Mouse (Mus musculus): ENCODE data around the gene Mapk13. TPM values are rescaled to one million over a fixed set of nuclear protein-coding genes. Genes with fewer than 3 reads are reported as not detected.
A peak's percentile ranks its signal among the peaks of the same experiment; 100 is the strongest.

Mapk13 gene
- polyA plus RNA-seq, 1 experiment from 2014 or later, result 135 TPM

- H3K36me3 ChIP-seq (ENCODE audit: control insufficient read depth, insufficient read depth, low read length), result peaks cover 15% of the 10 kb centered on the region
- no peaks in the 10 kb centered on the region for H3K9me3 ChIP-seq (ENCODE audit: control insufficient read depth, low read length)
- H3K4me1 ChIP-seq (replicated peaks; ENCODE audit: control insufficient read depth, insufficient read depth, low read length), result peaks cover 20% of the 10 kb centered on the region
- H3K27me3 ChIP-seq (replicated peaks; ENCODE audit: control insufficient read depth, insufficient read depth, low read length), result no peaks in the 10 kb centered on the region
- peak overlapping the region; percentile 93 for H3K27ac ChIP-seq (ENCODE audit: low read depth)
- peak overlapping the region; percentile 73 for H3K4me3 ChIP-seq (ENCODE audit: low read depth, low read length)
- peak; percentile 98 for ATAC-seq (replicated peaks; ENCODE audit: low FRiP score, low TSS enrichment, low read depth)
- peak overlapping the region; percentile 89 for H3K4me2 ChIP-seq (ENCODE audit: low read length)
- WGBS, result under 1% methylated on average over 27 of the region's 42 CpGs
- peak overlapping the region; percentile 97 for H3K9ac ChIP-seq (ENCODE audit: low read length)
- peak; percentile 99 for DNase-seq (ENCODE audit: low spot score)
Observed at GRCm38 (mm10) chr17:28801474-28802005, 32.4 kb downstream of the Mapk13 start.

- WGBS, result under 1% methylated on average over 18 of the region's 18 CpGs
- Histone ChIP-seq H3K36me3 (ENCODE audit: control insufficient read depth, insufficient read depth, low read length) (peaks cover 20% of the 10 kb centered on the region), H3K4me1 (replicated peaks; ENCODE audit: control insufficient read depth, insufficient read depth, low read length) (peaks cover 20% of the 10 kb centered on the region), H3K4me3 (ENCODE audit: low read depth, low read length) (peak overlapping the region; percentile 73), H3K9ac (ENCODE audit: low read length) (peak overlapping the region; percentile 57), H3K27me3 (replicated peaks; ENCODE audit: control insufficient read depth, insufficient read depth, low read length) (no peaks in the 10 kb centered on the region), H3K4me2 (ENCODE audit: low read length) (peak overlapping the region; percentile 89), H3K9me3 (ENCODE audit: control insufficient read depth, low read length) (no peaks in the 10 kb centered on the region), H3K27ac (ENCODE audit: low read depth) (peak overlapping the region; percentile 67)
- ATAC-seq (replicated peaks; ENCODE audit: low FRiP score, low TSS enrichment, low read depth) (no peak; the same call in 1 of the 2 replicates), DNase-seq (ENCODE audit: low spot score) (no peak)
Observed at GRCm38 (mm10) chr17:28802006-28802481, 32.9 kb downstream of the Mapk13 start.

- Histone ChIP-seq H3K9me3 (ENCODE audit: control insufficient read depth, low read length) (no peaks in the 10 kb centered on the region), H3K4me2 (ENCODE audit: low read length) (no peak overlapping the region), H3K9ac (ENCODE audit: low read length) (no peak overlapping the region), H3K27me3 (replicated peaks; ENCODE audit: control insufficient read depth, insufficient read depth, low read length) (no peaks in the 10 kb centered on the region), H3K27ac (ENCODE audit: low read depth) (no peak overlapping the region), H3K36me3 (ENCODE audit: control insufficient read depth, insufficient read depth, low read length) (peaks cover 30% of the 10 kb centered on the region), H3K4me3 (ENCODE audit: low read depth, low read length) (no peak overlapping the region), H3K4me1 (replicated peaks; ENCODE audit: control insufficient read depth, insufficient read depth, low read length) (peaks cover 20% of the 10 kb centered on the region)
- WGBS, result 69% methylated on average over 1 of the region's 1 CpGs
- ATAC-seq (replicated peaks; ENCODE audit: low FRiP score, low TSS enrichment, low read depth) (no peak), DNase-seq (ENCODE audit: low spot score) (no peak)
Observed at GRCm38 (mm10) chr17:28803316-28803715, 34.2 kb downstream of the Mapk13 start.

- Histone ChIP-seq H3K4me1 (replicated peaks; ENCODE audit: control insufficient read depth, insufficient read depth, low read length) (peaks cover 11% of the 10 kb centered on the region), H3K9ac (ENCODE audit: low read length) (no peak overlapping the region), H3K4me2 (ENCODE audit: low read length) (no peak overlapping the region), H3K27me3 (replicated peaks; ENCODE audit: control insufficient read depth, insufficient read depth, low read length) (no peaks in the 10 kb centered on the region), H3K27ac (ENCODE audit: low read depth) (no peak overlapping the region), H3K4me3 (ENCODE audit: low read depth, low read length) (no peak overlapping the region), H3K9me3 (ENCODE audit: control insufficient read depth, low read length) (no peaks in the 10 kb centered on the region), H3K36me3 (ENCODE audit: control insufficient read depth, insufficient read depth, low read length) (peaks cover 46% of the 10 kb centered on the region)
- ATAC-seq (replicated peaks; ENCODE audit: low FRiP score, low TSS enrichment, low read depth) (no peak), DNase-seq (ENCODE audit: low spot score) (no peak)
- WGBS, result 87% methylated on average over 6 of the region's 6 CpGs
Observed at GRCm38 (mm10) chr17:28804973-28805372, 35.9 kb downstream of the Mapk13 start.

- Histone ChIP-seq H3K9me3 (ENCODE audit: control insufficient read depth, low read length) (no peaks in the 10 kb centered on the region), H3K27ac (ENCODE audit: low read depth) (no peak overlapping the region), H3K4me1 (replicated peaks; ENCODE audit: control insufficient read depth, insufficient read depth, low read length) (peaks cover 10% of the 10 kb centered on the region), H3K4me3 (ENCODE audit: low read depth, low read length) (no peak overlapping the region), H3K9ac (ENCODE audit: low read length) (no peak overlapping the region), H3K27me3 (replicated peaks; ENCODE audit: control insufficient read depth, insufficient read depth, low read length) (no peaks in the 10 kb centered on the region), H3K36me3 (ENCODE audit: control insufficient read depth, insufficient read depth, low read length) (peaks cover 59% of the 10 kb centered on the region), H3K4me2 (ENCODE audit: low read length) (no peak overlapping the region)
- WGBS, result 95% methylated on average over 19 of the region's 19 CpGs
- ATAC-seq (replicated peaks; ENCODE audit: low FRiP score, low TSS enrichment, low read depth) (no peak), DNase-seq (ENCODE audit: low spot score) (no peak)
Observed at GRCm38 (mm10) chr17:28806770-28807169, 37.7 kb downstream of the Mapk13 start.

- Histone ChIP-seq H3K36me3 (ENCODE audit: control insufficient read depth, insufficient read depth, low read length) (peaks cover 72% of the 10 kb centered on the region), H3K4me1 (replicated peaks; ENCODE audit: control insufficient read depth, insufficient read depth, low read length) (no peaks in the 10 kb centered on the region), H3K27me3 (replicated peaks; ENCODE audit: control insufficient read depth, insufficient read depth, low read length) (no peaks in the 10 kb centered on the region), H3K27ac (ENCODE audit: low read depth) (no peak overlapping the region), H3K4me2 (ENCODE audit: low read length) (no peak overlapping the region), H3K4me3 (ENCODE audit: low read depth, low read length) (no peak overlapping the region), H3K9me3 (ENCODE audit: control insufficient read depth, low read length) (no peaks in the 10 kb centered on the region), H3K9ac (ENCODE audit: low read length) (no peak overlapping the region)
- WGBS, result 92% methylated on average over 8 of the region's 8 CpGs
- DNase-seq (ENCODE audit: low spot score) (no peak), ATAC-seq (replicated peaks; ENCODE audit: low FRiP score, low TSS enrichment, low read depth) (no peak)
Observed at GRCm38 (mm10) chr17:28808714-28809113, 39.6 kb downstream of the Mapk13 start.

GRCm38 (mm10) chr17:28809175-28809831 is 40.2 kb downstream of the Mapk13 start:
- Histone ChIP-seq H3K36me3 (ENCODE audit: control insufficient read depth, insufficient read depth, low read length) (peaks cover 75% of the 10 kb centered on the region), H3K27ac (ENCODE audit: low read depth) (no peak overlapping the region)
- no peak for ATAC-seq (replicated peaks; ENCODE audit: low FRiP score, low TSS enrichment, low read depth)

GRCm38 (mm10) chr17:28812345-28812744 is 43.2 kb downstream of the Mapk13 start:
- no peak for DNase-seq (ENCODE audit: low spot score)
- no peak overlapping the region for H3K27ac ChIP-seq (ENCODE audit: low read depth)
- H3K36me3 ChIP-seq (ENCODE audit: control insufficient read depth, insufficient read depth, low read length), result peaks cover 82% of the 10 kb centered on the region
- no peak overlapping the region for H3K9ac ChIP-seq (ENCODE audit: low read length)
- 88% methylated on average over 10 of the region's 10 CpGs for WGBS
- no peak overlapping the region for H3K4me2 ChIP-seq (ENCODE audit: low read length)
- no peaks in the 10 kb centered on the region for H3K4me1 ChIP-seq (replicated peaks; ENCODE audit: control insufficient read depth, insufficient read depth, low read length)
- peak; percentile 29; the same call in 1 of the 2 replicates for ATAC-seq (replicated peaks; ENCODE audit: low FRiP score, low TSS enrichment, low read depth)
- no peaks in the 10 kb centered on the region for H3K9me3 ChIP-seq (ENCODE audit: control insufficient read depth, low read length)
- H3K4me3 ChIP-seq (ENCODE audit: low read depth, low read length), result no peak overlapping the region
- H3K27me3 ChIP-seq (replicated peaks; ENCODE audit: control insufficient read depth, insufficient read depth, low read length), result no peaks in the 10 kb centered on the region

More at GRCm38 (mm10) chr17:28809175-28809831, 40.2 kb downstream of the Mapk13 start:
- H3K27me3 ChIP-seq (replicated peaks; ENCODE audit: control insufficient read depth, insufficient read depth, low read length), result no peaks in the 10 kb centered on the region
- H3K4me1 ChIP-seq (replicated peaks; ENCODE audit: control insufficient read depth, insufficient read depth, low read length), result no peaks in the 10 kb centered on the region
- H3K4me2 ChIP-seq (ENCODE audit: low read length), result no peak overlapping the region
- H3K4me3 ChIP-seq (ENCODE audit: low read depth, low read length), result no peak overlapping the region
- H3K9me3 ChIP-seq (ENCODE audit: control insufficient read depth, low read length), result no peaks in the 10 kb centered on the region
- no peak for DNase-seq (ENCODE audit: low spot score)
- no peak overlapping the region for H3K9ac ChIP-seq (ENCODE audit: low read length)
- 90% methylated on average over 10 of the region's 10 CpGs for WGBS

Data from intestine, embryonic 14.5 days (tissue).